Mouse (Mus musculus) C2C12 (cell line): ENCODE data around the gene Smg8. TPM values are rescaled to one million over a fixed set of nuclear protein-coding genes. Genes with fewer than 3 reads are reported as not detected.

ENCODE experiments used
- H3K27me3 ChIP-seq: one replicate; pipeline ENCODE4 v1.6.1; 2011; ENCODE audit not compliant: control insufficient read depth, insufficient read depth, insufficient read length
- H3K36me3 ChIP-seq: one replicate; pipeline ENCODE4 v1.6.1; 2011; ENCODE audit not compliant: control insufficient read depth, insufficient read depth
- H3K4me3 ChIP-seq: one replicate; pipeline ENCODE4 v1.5.1; 2011; ENCODE audit warnings: mild to moderate bottlenecking, control low read depth; ENCODE audit not compliant: poor library complexity, insufficient read depth, severe bottlenecking
- H3K79me2 ChIP-seq: one replicate; pipeline ENCODE4 v1.6.1; 2011; ENCODE audit not compliant: control insufficient read depth, insufficient read depth
- H3K79me3 ChIP-seq: one replicate; pipeline ENCODE4 v1.6.1; 2011; ENCODE audit warnings: low read depth, control low read depth
- H3ac ChIP-seq: one replicate; pipeline ENCODE3; 2011; ENCODE audit warnings: low read depth; ENCODE audit not compliant: control insufficient read depth, insufficient read length
- CEBPB ChIP-seq: IDR thresholded peaks from one replicate; pipeline ENCODE4 v1.6.1; 2011; ENCODE audit warnings: low read depth, mild to moderate bottlenecking, control low read depth, moderate library complexity
- CTCF ChIP-seq: IDR thresholded peaks from one replicate; pipeline ENCODE4 v1.5.1; 2011; ENCODE audit not compliant: control insufficient read depth, insufficient read depth, insufficient read length
- FOSL1 ChIP-seq: IDR thresholded peaks from one replicate; pipeline ENCODE4 v1.8.0; 2011; ENCODE audit warnings: mild to moderate bottlenecking, low read length; ENCODE audit not compliant: poor library complexity, insufficient read depth, severe bottlenecking
- MAX ChIP-seq: IDR thresholded peaks from one replicate; pipeline ENCODE4 v1.6.1; 2011; ENCODE audit warnings: mild to moderate bottlenecking, control low read depth
- MYOD1 ChIP-seq: IDR thresholded peaks from one replicate; pipeline ENCODE4 v1.6.1; 2011; ENCODE audit warnings: low read depth; ENCODE audit not compliant: control insufficient read depth, insufficient read length
- MYOG ChIP-seq: IDR thresholded peaks from one replicate; pipeline ENCODE4 v1.6.1; 2011; ENCODE audit not compliant: control insufficient read depth, insufficient read length; ENCODE audit errors: extremely low read depth
- USF1 ChIP-seq: IDR thresholded peaks from one replicate; pipeline ENCODE4 v1.6.1; 2011; ENCODE audit warnings: low read depth, mild to moderate bottlenecking, control low read depth, moderate library complexity
- long read RNA-seq, 2 experiments: library from polyadenylated mRNA; unstranded; transcript quantifications; one replicate each; pipeline ENCODE4 v2.0.0; 2019 to 2020
- polyA plus RNA-seq: library from polyadenylated mRNA; unstranded; fragments of >200 nt; fragmentation: generic; extraction: Trizol; gene quantifications from one replicate; pipeline ENCODE4 v1.2.1, GENCODE M21; 2012; ENCODE audit warnings: missing spikeins

Gene Smg8
- 14.4 TPM for polyA plus RNA-seq
- long read RNA-seq, experiment 1, transcript Smg8-201 (4 exons, 3,218 nt) = major isoform, 7 of 10 reads
- long read RNA-seq, experiment 1, partial matches to known transcripts = 2 of 10 reads
- long read RNA-seq, experiment 1, other reads (novel, unspliced or antisense) = 1 of 10 reads
- long read RNA-seq, experiment 2, transcript Smg8-201 (4 exons, 3,218 nt) = major isoform, 90 of 93 reads
- long read RNA-seq, experiment 2, partial matches to known transcripts = 1 of 93 reads
- long read RNA-seq, experiment 2, other reads (novel, unspliced or antisense) = 2 of 93 reads

DNA sequence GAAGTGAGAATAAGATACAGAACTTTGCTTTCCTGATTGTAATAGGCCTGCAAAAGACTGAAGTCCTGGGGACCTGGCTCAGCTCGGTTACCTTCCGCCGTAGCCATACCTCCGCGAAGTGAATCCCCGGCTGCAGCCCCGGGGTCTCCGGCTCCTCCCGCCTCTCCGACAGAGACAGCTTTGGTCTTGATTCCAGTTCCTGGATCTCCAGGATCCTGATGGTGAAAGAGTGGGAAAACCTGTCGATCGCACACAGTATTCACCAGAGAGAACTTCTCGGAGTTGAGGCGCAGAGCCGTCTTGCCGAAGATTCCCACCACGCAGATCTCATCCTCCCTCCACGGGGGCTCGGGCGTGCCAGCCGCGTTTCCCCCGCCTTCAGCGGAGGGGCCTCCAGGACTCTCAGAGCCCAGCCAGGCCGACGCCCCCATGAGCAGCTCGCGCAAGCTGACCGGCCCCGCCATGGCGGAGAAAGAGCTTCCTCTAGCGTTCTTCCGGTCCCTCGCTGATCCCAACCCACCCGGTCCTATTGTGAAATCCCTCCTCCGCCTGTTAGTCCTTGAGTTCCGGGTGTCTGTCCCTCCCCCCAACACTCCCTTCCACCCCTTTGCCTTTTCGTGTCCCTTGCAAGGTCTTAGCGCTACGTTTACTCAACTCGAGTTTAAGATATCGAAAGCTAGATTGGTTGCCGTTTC is at the start of gene Smg8:
TSS of gene Smg8 (minus strand) at position 485 of the 695 bp plus-strand sequence.
- H3ac ChIP-seq = peak within 1 kb of the TSS; percentile 87
- no peaks in the 10 kb centered on the region for H3K27me3 ChIP-seq
- H3K79me2 ChIP-seq = peaks cover 46% of the 10 kb centered on the region
- peaks cover 58% of the 10 kb centered on the region for H3K36me3 ChIP-seq
- TF ChIP-seq MAX = peak; percentile 54
- TF ChIP-seq CEBPB = peak; percentile 86
- TF ChIP-seq USF1 = no peak
- peak within 1 kb of the TSS; percentile 97 for H3K4me3 ChIP-seq
- H3K79me3 ChIP-seq = peaks cover 27% of the 10 kb centered on the region

DNA sequence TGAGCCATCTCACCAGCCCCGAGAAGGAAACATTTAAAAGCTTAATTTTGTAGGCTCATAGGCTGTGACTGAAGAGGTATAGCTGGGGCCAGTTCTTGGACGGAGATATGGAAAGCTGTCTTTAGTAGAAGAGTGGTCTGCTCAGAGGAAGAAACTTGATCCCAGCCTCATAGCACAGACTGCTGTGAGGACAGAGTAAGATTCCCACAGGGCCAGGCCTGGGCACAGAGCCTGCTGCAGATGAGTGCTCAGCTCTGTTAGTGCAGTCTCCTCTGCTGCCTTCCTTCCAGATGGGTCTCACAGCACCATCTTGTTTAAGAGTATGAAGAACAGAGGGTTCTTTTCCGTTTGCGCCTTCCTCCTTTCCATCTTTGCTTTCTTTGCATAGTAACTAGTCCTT is 49.7 kb upstream of the Smg8 start:
- Histone ChIP-seq H3K36me3 (peaks cover 37% of the 10 kb centered on the region), H3K79me3 (no peaks in the 10 kb centered on the region), H3K4me3 (no peak overlapping the region), H3K79me2 (no peaks in the 10 kb centered on the region), H3ac (no peak overlapping the region), H3K27me3 (no peaks in the 10 kb centered on the region)
- TF ChIP-seq CTCF (no peak), CEBPB (no peak), MYOD1 (no peak), MYOG (no peak), MAX (no peak), USF1 (no peak), FOSL1 (no peak)

DNA sequence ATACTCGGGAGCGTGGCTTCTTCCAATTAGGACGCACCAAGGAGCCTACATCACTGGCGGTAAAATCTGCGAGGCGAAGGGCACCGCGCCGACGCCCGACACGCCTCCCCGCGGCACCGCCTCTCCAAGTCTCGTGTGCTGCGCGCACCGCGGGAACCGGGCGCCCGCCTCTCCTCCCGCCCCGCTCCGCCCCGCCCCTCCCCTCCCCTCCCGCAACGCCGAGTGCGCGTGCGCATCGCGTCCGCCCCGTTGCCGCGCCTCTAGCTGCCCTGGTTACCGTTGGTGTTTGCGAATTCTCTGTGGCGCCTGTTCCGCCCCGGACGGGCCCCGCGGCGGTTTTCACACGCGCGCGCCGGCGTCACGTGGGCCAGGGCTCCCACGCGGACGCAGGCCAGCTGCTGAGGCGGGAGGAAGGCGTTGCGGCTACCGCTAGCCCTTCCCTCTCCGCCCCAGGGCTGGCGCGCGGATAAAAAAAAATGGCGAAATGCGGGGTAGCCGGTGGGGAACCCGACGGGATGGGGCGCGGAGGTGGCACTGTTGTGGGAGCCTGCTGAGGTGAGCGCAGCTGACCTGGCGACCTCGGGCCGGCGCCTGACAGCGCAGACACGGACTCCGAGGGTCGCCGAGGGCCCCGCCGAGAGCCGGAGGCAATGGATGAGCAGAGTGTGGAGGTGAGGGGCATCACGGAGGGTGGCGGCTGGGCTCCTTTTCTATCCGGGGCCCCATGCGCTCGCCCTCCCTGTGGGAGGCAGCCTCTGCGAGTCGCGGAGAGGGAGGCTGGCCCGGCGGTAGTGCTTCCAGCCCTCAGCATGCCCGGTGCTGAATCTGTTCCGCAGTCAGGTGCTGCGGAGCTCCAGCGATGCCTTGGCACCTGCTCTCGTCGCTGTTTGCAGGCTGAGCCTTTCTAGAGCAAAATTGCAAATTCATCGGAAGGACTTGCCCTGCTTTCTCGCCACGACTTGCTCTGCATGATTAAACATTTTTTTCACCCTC is 40.5 kb upstream of the Smg8 start, which contains the start of gene Trim37:
TSS of gene Trim37 (plus strand) at position 254 of the 993 bp plus-strand sequence.
- no peak for TF ChIP-seq CTCF
- TF ChIP-seq MAX = peak; percentile 77
- peak; percentile 69 for TF ChIP-seq USF1
- Histone ChIP-seq H3ac (peak within 1 kb of the TSS; percentile 88), H3K79me2 (peaks cover 30% of the 10 kb centered on the region), H3K79me3 (peaks cover 14% of the 10 kb centered on the region), H3K36me3 (peaks cover 58% of the 10 kb centered on the region), H3K4me3 (peak within 1 kb of the TSS; percentile 95), H3K27me3 (no peaks in the 10 kb centered on the region)

DNA sequence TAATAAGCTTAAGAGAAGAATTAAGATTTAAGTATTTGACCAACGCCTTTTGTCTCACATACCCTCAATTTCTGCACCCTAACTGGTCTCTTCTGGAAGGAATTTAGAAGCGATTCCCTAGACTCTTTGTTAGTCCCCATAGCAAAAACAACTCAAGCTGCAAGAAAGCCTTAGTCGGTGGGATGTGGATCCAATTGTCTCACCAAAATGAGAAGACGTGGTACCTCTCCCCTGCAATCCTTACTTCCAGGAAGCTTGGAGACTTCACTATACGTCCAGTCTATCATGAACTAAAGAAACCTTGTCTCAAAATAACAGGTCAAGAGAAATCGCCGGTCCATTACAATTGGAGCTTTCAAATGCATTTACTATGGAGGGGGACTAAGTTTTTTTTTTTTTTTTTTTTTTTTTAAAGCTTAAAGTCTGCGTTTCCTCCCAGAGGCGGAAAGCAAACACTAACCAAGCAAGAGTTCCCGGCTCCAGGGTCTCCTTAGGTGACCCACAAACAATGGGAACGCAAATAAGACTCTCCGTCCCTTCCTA is 39.8 kb upstream of the Smg8 start:
- Histone ChIP-seq H3K4me3 (peak overlapping the region; percentile 95), H3ac (no peak overlapping the region), H3K79me2 (peaks cover 30% of the 10 kb centered on the region), H3K36me3 (peaks cover 60% of the 10 kb centered on the region), H3K27me3 (no peaks in the 10 kb centered on the region), H3K79me3 (peaks cover 14% of the 10 kb centered on the region)
- TF ChIP-seq MYOD1 (no peak), CTCF (no peak), MAX (no peak), USF1 (no peak), MYOG (no peak), CEBPB (no peak), FOSL1 (no peak)

DNA sequence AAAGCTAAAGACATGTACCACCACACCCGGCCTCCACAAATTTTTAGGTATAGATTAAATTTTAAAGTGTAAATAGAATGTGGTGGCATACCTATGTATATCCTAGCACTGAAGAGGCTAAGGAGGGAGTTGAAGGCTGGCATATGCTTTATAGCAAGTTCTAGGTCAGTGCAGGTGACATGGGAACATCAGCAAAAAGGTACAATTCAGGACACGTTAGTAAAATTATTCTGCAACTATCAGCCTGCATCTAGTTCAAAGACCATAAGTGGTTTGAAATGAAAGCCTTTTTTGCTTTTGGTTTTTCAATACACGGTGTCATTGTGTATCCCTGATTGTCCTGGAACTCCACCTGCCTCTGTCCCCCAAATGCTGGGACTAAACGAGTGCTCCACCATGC is 39.0 kb upstream of the Smg8 start:
- Histone ChIP-seq H3K36me3 (peaks cover 60% of the 10 kb centered on the region), H3K4me3 (no peak overlapping the region), H3ac (no peak overlapping the region), H3K79me2 (peaks cover 32% of the 10 kb centered on the region), H3K27me3 (no peaks in the 10 kb centered on the region), H3K79me3 (peaks cover 14% of the 10 kb centered on the region)
- TF ChIP-seq USF1 (no peak), MAX (no peak), FOSL1 (no peak), CEBPB (no peak), MYOG (no peak), MYOD1 (no peak), CTCF (no peak)
